Mouse (Mus musculus): ENCODE measurements around the gene Ppm1g. TPM values are rescaled to one million over a fixed set of nuclear protein-coding genes. Genes with fewer than 3 reads are reported as not detected.

The Ppm1g gene
- total RNA-seq, 2 experiments from 2014 or later = 125 to 127 TPM

GRCm38 (mm10) chr5:31192045-31192938, 28.2 kb downstream of the Ppm1g start:
- peak; percentile 85 for DNase-seq

DNA sequence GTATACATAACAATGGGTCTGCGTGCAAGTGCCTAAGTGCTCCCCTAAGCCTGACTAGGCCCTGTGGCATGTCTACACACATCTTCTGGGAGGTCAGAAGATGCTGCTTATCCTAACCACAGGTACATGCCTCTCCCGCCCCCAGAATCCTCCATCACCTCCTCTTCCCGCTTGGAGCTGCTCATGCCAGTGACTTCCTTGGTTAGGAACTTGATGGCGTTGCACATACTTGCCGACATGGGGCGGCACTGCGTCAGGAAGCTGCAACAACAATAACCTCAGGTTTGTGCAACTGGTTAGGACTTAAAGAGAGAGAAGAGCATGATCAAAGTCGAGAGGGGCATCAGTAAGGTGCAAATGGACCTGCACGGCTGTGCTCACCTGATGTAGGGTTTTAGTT, 30.3 kb downstream of the Ppm1g start:
- no peak for DNase-seq

- no peak for DNase-seq
Measured at GRCm38 (mm10) chr5:31188223-31188840, 32.2 kb downstream of the Ppm1g start.

GRCm38 (mm10) chr5:31183678-31184077, 36.8 kb downstream of the Ppm1g start:
- DNase-seq = no peak

GRCm38 (mm10) chr5:31181183-31181770, 39.2 kb downstream of the Ppm1g start:
- no peak for DNase-seq

- peak; percentile 94 for DNase-seq
Measured at GRCm38 (mm10) chr5:31179766-31180630, 40.5 kb downstream of the Ppm1g start, which contains the start of the genes Gm29609 and Gtf3c2. TSS of gene Gm29609 (minus strand) at chr5:31179911. TSS of gene Gtf3c2 (minus strand) at chr5:31180144.

GRCm38 (mm10) chr5:31179301-31179765, 41.2 kb downstream of the Ppm1g start:
- peak; percentile 53 for DNase-seq

DNA sequence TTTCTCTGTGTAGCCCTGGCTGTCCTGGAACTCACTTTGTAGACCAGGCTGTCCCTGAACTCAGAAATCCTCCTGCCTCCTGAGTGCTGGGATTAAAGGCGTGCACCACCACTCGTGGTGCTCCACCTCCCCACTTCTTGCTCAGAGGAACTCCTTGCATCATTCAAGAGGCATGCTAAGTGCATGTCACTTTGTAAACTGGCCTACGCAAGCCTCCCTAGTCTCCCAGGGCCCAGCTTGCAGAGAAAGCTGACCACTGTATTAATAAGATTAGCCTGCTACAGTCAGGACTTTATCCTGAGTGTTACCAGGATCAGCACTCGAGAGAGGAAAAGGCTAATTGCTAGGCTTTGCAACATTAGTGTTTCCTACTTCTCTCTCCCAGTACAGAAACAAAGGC, 51.9 kb downstream of the Ppm1g start:
- DNase-seq = no peak

- DNase-seq = no peak
Measured at GRCm38 (mm10) chr5:31164878-31165277, 55.6 kb downstream of the Ppm1g start.

- DNase-seq = no peak
Measured at GRCm38 (mm10) chr5:31162462-31162861, 58.0 kb downstream of the Ppm1g start.

DNA sequence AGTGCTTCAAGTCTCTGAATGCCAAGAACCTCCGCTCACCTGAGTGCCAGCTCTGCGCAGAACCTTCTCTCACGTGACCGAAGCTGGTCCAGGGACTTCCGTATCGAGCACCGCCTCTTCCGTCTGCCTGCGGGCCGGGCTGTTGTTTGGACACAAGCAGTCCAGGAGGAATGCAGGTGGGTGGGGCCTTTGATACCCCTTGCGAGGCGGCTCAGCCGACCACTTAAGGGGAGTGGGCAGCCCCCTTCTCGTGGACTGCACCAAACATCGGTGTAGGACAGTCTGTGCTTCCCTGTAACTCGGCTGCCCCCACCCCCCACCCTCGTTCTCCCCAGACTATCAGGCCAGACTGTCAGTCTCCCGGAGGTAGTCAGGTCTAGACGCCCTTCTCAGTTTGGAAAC, 66.3 kb downstream of the Ppm1g start, which contains the start of gene Mpv17:
TSS of gene Mpv17 (minus strand) at position 100 of the 402 bp plus-strand sequence.
- peak; percentile 87 for DNase-seq

DNA sequence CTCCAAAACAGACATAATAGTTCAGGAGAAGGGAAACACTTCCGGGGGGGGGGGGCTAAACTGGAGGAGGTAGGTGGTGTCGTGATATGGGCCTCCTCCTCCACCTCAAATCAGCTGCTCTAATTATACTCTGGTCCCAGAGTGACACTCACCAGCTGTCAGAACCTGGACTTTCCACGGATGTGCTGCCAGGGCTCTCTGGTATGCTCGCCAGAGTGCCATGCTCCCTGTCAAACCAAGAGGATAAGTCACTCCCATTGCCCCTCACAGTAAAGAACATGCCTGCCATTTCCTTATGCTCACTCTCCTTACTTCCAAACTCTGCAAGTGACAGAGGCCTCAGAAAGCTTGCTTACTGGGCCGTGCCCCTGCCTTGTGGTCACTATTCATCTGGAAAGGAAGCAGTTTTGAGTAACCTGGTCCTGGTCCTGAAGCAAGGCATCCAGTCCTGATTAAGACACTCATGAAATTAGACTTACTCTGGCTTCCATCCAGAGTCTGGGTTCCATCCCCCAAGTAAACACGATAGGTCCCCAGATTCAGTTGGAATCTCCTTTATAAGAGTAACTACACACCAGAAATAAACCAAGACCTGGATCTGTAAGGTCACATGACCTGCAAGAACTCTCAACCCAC, 66.9 kb downstream of the Ppm1g start:
- DNase-seq = no peak

Other genes with a start within 250 kb of the Ppm1g start
- 100 to 1,000 TPM; 123 to 129 TPM for gene Atraid, start 172.4 kb downstream of the Ppm1g start, total RNA-seq (2021)
- 10 to 100 TPM; 14.1 to 16.0 TPM for gene Slc5a6, start 171.8 kb downstream of the Ppm1g start, total RNA-seq (2021)
- gene Cad, start 165.9 kb downstream of the Ppm1g start, total RNA-seq (2021) = 10 to 100 TPM; 29.3 to 41.2 TPM
- not detected for gene Dnajc5g, start 114.4 kb downstream of the Ppm1g start, total RNA-seq (2021)
- gene Slc30a3, start 112.5 kb downstream of the Ppm1g start, total RNA-seq (2021) = under 1 TPM; 0.60 to 0.76 TPM
- gene Trim54, start 104.0 kb downstream of the Ppm1g start, total RNA-seq (2021) = 10 to 100 TPM in 1 of 2 experiments, 1 to 10 TPM in 1; 3.3 to 16.1 TPM
- not detected for gene Ucn, start 81.9 kb downstream of the Ppm1g start, total RNA-seq (2021)
- 10 to 100 TPM; 42.3 to 46.1 TPM for gene Mpv17, start 66.4 kb downstream of the Ppm1g start, total RNA-seq (2021)
- 1 to 10 TPM; 1.5 to 2.8 TPM for gene Gm29609, start 40.8 kb downstream of the Ppm1g start, total RNA-seq (2021)
- gene Gtf3c2, start 40.5 kb downstream of the Ppm1g start, total RNA-seq (2021) = 10 to 100 TPM; 46.3 to 64.2 TPM
- 10 to 100 TPM; 79.2 to 90.3 TPM for gene Snx17, start 27.5 kb downstream of the Ppm1g start, total RNA-seq (2021)
- gene Eif2b4, start 27.3 kb downstream of the Ppm1g start, total RNA-seq (2021) = 10 to 100 TPM; 38.9 to 48.2 TPM
- gene Zfp513, start 18.4 kb downstream of the Ppm1g start, total RNA-seq (2021) = 10 to 100 TPM; 23.0 to 23.7 TPM
- 10 to 100 TPM; 79.6 to 86.2 TPM for gene Nrbp1, start 20.2 kb upstream of the Ppm1g start, total RNA-seq (2021)
- under 1 TPM in 1 of 2 experiments, not detected in 1; 0.97 TPM for gene Gm9970, start 20.5 kb upstream of the Ppm1g start, total RNA-seq (2021)
- gene Krtcap3, start 31.0 kb upstream of the Ppm1g start, total RNA-seq (2021) = 1 to 10 TPM; 3.0 to 4.9 TPM
- gene Ift172, start 70.4 kb upstream of the Ppm1g start, total RNA-seq (2021) = 10 to 100 TPM; 27.7 to 36.2 TPM
- 10 to 100 TPM in 1 of 2 experiments, 1 to 10 TPM in 1; 6.8 to 10.7 TPM for gene Fndc4, start 75.4 kb upstream of the Ppm1g start, total RNA-seq (2021)
- 10 to 100 TPM; 14.5 to 32.1 TPM for gene Gckr, start 76.8 kb upstream of the Ppm1g start, total RNA-seq (2021)
- 10 to 100 TPM; 17.8 to 26.0 TPM for gene Zfp512, start 231.7 kb upstream of the Ppm1g start, total RNA-seq (2021)

Data from adrenal gland, postnatal 10 days (tissue).